Mouse (Mus musculus) heart, adult 11 months (tissue): ENCODE data around the gene Zhx3.
A peak's percentile ranks its signal among the peaks of the same experiment; 100 is the strongest.

Experiments
- DNase-seq: peaks from one replicate; pipeline ENCODE4 v3.0.0; 2022

Gene Zhx3

GRCm38 (mm10) chr2:160800967-160801366, 71.8 kb downstream of the Zhx3 start:
- DNase-seq = peak; percentile 55

DNA sequence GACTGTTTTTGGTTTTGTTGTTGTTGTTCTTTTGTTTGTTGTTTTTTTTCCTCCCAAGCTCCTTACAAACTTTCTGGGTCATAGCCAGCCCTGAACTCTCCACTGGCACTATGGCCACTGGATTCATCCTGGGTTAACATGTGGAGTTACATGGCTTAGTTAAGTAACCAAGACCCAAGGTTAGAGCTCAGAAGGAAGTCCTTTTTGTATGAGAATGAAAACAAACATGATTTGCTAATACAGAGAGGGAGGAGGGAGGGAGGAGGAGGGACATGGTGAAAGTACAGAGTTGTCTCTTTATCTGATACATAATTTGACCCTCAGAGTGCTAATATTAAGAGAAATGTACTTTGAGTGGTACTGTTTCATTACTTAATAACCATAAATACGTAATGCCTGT, 74.6 kb downstream of the Zhx3 start:
- peak; percentile 78 for DNase-seq

GRCm38 (mm10) chr2:160796973-160797372, 75.8 kb downstream of the Zhx3 start:
- peak; percentile 97 for DNase-seq

DNA sequence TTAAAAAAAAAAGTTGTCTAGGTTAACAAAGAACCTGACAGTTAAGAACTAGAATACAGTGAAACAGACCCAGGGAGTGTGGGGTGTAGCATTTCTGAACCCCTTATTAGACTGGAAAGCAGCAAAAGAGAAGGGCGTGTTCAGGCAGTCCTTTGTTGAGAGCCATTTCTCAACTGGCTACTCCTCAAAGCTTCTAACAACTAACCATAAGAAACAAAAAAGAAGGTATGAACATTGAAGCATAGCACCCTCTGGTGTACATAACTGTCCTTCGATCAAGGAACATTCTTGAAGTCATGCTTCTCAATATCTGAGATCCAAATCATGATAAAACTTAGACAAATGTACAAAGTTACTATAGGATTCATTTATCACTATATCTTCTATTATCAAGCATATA, 79.7 kb downstream of the Zhx3 start:
- DNase-seq = peak; percentile 69

GRCm38 (mm10) chr2:160789741-160790140, 83.1 kb downstream of the Zhx3 start:
- peak; percentile 34 for DNase-seq

GRCm38 (mm10) chr2:160789046-160789445, 83.8 kb downstream of the Zhx3 start:
- peak; percentile 92 for DNase-seq

GRCm38 (mm10) chr2:160786333-160786732, 86.5 kb downstream of the Zhx3 start:
- DNase-seq = no peak

GRCm38 (mm10) chr2:160780834-160781219, 92.0 kb downstream of the Zhx3 start:
- no peak for DNase-seq

GRCm38 (mm10) chr2:160780154-160780833, 92.5 kb downstream of the Zhx3 start:
- peak; percentile 87 for DNase-seq

DNA sequence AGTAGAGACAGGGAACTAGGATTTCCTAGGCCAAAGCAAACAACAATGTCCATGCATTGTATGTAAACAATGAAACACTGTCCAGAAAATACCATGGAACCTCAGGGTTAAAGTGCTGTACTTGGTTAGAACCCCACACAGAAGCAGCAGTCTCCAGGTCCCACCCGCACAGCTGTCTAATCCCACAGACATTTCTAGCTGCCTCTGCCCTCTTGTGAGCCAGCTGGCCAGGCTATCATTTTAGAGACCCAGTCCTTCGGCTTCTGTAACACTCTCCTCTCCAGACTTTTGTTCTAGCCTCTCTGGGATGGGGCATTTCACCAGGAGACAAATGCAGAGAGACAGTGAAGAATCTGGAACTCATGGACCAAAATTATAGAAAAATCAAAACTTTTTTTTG, 94.8 kb downstream of the Zhx3 start:
- peak; percentile 81 for DNase-seq

GRCm38 (mm10) chr2:160771325-160772276, 101.2 kb downstream of the Zhx3 start:
- peak; percentile 88 for DNase-seq

- peak; percentile 74 for DNase-seq
Measured at GRCm38 (mm10) chr2:160770871-160771270, 101.9 kb downstream of the Zhx3 start.

- DNase-seq = peak; percentile 90
Measured at GRCm38 (mm10) chr2:160770409-160770808, 102.4 kb downstream of the Zhx3 start.

- peak; percentile 91 for DNase-seq
Measured at GRCm38 (mm10) chr2:160768997-160769396, 103.8 kb downstream of the Zhx3 start.

- DNase-seq = peak; percentile 90
Measured at GRCm38 (mm10) chr2:160768097-160768695, 104.6 kb downstream of the Zhx3 start.

DNA sequence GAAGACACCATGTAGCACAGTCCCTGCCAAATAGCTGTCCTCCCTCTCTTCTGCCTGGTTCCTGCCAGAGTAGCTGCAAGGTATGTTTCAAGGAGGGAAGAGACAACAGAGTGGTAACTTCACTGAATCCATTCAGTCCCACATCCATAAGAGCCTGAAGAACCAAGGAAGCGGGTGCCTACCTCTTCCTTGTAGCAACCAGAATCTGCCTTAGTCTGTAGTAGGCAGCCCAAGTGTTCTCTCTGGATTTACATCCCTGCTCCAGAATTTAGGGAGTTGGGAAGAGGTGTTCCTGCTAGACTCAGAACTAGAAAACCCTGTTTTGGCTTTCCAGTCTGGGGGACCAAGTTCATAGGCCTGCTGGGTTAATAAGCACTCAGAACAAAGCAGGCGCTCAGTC, 105.6 kb downstream of the Zhx3 start:
- peak; percentile 90 for DNase-seq

GRCm38 (mm10) chr2:160766371-160766771, 106.4 kb downstream of the Zhx3 start:
- peak; percentile 99 for DNase-seq

GRCm38 (mm10) chr2:160765096-160765495, 107.7 kb downstream of the Zhx3 start:
- DNase-seq = peak; percentile 83

GRCm38 (mm10) chr2:160764386-160764785, 108.4 kb downstream of the Zhx3 start:
- peak; percentile 88 for DNase-seq

- peak; percentile 80 for DNase-seq
Measured at GRCm38 (mm10) chr2:160763816-160764215, 109.0 kb downstream of the Zhx3 start.

DNA sequence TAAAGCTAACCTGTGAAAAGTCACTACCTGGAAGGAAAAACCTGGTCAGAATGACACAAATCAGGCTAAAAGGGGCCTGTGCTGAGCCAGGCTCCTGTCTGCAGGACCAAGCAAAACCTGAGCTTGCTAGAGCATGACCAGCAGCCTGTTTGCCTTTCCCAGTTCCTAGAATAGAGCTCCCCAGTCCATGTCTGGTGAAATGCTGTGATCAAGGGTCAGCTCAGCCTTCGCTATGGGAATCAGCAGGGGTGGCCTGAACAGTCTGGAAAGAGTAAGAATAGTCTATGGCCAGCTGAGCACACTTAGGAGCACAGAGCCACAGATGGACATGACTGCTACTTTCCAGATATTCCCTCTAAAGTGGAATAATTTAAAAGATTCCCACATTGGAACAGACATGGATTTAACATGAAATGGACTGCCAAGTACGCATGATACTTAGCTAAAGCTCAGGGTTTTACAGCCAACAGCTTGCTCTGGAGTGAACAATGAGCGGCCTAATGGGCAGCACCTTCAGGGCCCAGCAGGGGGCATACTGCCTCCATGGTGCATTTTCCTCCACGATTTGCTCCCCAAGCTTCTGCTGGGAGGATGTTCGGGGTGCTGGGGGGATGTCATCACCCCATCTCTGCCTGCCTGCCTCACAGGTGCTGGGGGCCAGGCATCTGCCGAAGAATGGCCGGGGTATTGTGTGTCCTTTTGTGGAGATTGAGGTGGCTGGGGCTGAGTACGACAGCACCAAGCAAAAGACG, 112.2 kb downstream of the Zhx3 start:
- DNase-seq = peak; percentile 94

GRCm38 (mm10) chr2:160756583-160757203, 116.1 kb downstream of the Zhx3 start:
- no peak for DNase-seq
